Mouse (Mus musculus) G1E (cell line): Measurements from ENCODE around the gene Dpp9. TPM values are rescaled to one million over a fixed set of nuclear protein-coding genes. Genes with fewer than 3 reads are reported as not detected.

Source experiments
- ATAC-seq: 2 replicates; pipeline ENCODE4 v1.8.0; 2016; ENCODE audit warnings: mild to moderate bottlenecking; ENCODE audit not compliant: insufficient number of reproducible peaks, poor library complexity, low FRiP score, severe bottlenecking; ENCODE audit errors: extremely low read depth
- DNase-seq: peaks from one replicate; pipeline ENCODE4 v3.0.0; 2012; ENCODE audit warnings: low spot score
- H3K27me3 ChIP-seq: 2 replicates; pipeline ENCODE4 v1.6.1; 2012; ENCODE audit warnings: mild to moderate bottlenecking, low read length, inconsistent platforms; ENCODE audit not compliant: insufficient read depth
- H3K36me3 ChIP-seq: replicated peaks from 2 replicates; pipeline ENCODE3; 2012; ENCODE audit warnings: mild to moderate bottlenecking, inconsistent platforms
- H3K4me1 ChIP-seq: 2 replicates; pipeline ENCODE4 v1.6.1; 2012; ENCODE audit warnings: low read depth, low read length, inconsistent platforms, mixed read lengths; ENCODE audit not compliant: insufficient read depth
- H3K4me3 ChIP-seq: 2 replicates; pipeline ENCODE4 v1.5.1; 2012; ENCODE audit warnings: low read depth, mild to moderate bottlenecking, inconsistent platforms, low read length, moderate library complexity, mixed read lengths
- H3K9me3 ChIP-seq: replicated peaks from 2 replicates; pipeline ENCODE4 v1.6.1; 2012; ENCODE audit warnings: inconsistent platforms
- CTCF ChIP-seq: IDR thresholded peaks from 2 replicates; pipeline ENCODE4 v1.5.1; 2012; ENCODE audit warnings: low read depth, low read length, inconsistent platforms, mixed read lengths
- GATA1 ChIP-seq: IDR thresholded peaks from 2 replicates; pipeline ENCODE4 v1.6.1; 2012; ENCODE audit warnings: borderline replicate concordance, low read length, inconsistent platforms, mixed read lengths
- GATA2 ChIP-seq: IDR thresholded peaks from 2 replicates; pipeline ENCODE4 v1.6.1; 2012; ENCODE audit warnings: low read depth, low read length, inconsistent platforms, borderline replicate concordance
- POLR2AphosphoS5 ChIP-seq: IDR thresholded peaks from 2 replicates; pipeline ENCODE4 v1.6.1; 2012; ENCODE audit warnings: low read depth, low read length, inconsistent platforms; ENCODE audit not compliant: insufficient replicate concordance
- TAL1 ChIP-seq: conservative IDR thresholded peaks from 2 replicates; pipeline ENCODE4 v1.6.1; 2012; ENCODE audit warnings: low read depth, low read length, inconsistent platforms, mixed read lengths
- polyA plus RNA-seq: library from polyadenylated mRNA; stranded (reverse); fragments of >175 nt; gene quantifications from 2 replicates; pipeline ENCODE4 v1.2.3, GENCODE M21; 2012
- total RNA-seq, 2 experiments: library from RNA; stranded (forward) in 1 of 2; stranded (reverse) in 1 of 2; fragments of 200-1000 nt in 1 of 2; fragments of >200 nt in 1 of 2; fragmentation: Nextera tagmentation in 1 of 2; gene quantifications; 2 replicates each; pipeline ENCODE4 v1.2.3; 2014 to 2017

Gene Dpp9
- total and polyA plus RNA-seq, 3 experiments = 14.4 to 62.4 (median 22.4) TPM

DNA sequence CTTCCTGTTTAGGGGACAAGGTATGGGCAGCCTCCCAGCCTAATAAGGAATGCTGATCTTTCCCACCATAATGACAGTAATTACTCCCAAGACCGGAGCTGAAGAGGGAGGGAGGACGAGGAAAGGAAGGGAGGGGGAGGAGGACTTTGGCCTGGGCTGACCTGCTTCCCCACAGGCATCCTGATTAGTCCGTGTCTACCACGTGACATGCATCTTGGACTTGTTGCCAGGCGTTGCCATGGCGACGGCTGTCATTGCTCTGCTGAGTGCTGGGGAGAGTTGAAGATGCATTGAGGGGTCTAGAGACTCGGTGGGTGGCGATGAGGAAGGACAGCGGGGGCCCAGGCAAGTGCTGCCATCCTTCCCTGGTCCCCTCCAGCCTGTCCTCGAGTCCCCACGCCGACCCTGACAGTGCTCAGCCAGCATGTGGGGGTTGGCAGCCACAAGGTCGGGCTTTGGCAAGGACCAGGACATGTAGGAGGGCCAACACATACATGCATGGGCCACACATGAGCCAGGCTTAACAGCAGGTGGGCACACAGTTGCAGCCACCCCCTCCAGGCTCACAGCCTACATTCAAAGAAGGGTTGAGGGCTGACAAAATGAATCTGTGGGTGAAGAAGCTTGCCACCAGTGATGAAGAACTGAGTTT lies 15.2 kb upstream of the Dpp9 start:
- Histone ChIP-seq H3K27me3 (peaks cover 22% of the 10 kb centered on the region), H3K36me3 (no peaks in the 10 kb centered on the region), H3K9me3 (no peaks in the 10 kb centered on the region), H3K4me1 (peaks cover 5% of the 10 kb centered on the region; the same call in 1 of the 2 replicates), H3K4me3 (no peak overlapping the region)
- ATAC-seq (no peak), DNase-seq (no peak)
- TF ChIP-seq GATA2 (no peak), CTCF (no peak), GATA1 (no peak), TAL1 (no peak), POLR2AphosphoS5 (no peak)

DNA sequence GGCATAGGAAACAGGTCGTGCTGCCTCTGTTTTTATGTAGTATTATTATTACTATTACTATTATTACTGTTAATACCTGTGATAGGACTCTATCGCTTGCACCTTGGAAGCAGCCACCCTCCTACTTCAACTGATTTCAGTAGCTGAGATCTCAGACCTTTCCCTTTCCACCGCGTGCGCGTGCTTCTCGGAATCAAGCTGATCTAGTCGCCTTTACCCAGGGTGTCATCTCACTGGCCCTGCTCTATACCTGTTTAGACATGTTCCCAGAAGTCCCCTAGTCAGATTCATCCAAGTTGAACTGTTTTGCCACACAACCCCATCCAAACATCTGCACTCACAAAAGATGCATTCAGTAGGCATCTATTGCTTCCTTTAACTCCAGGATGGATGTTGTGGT lies 14.7 kb upstream of the Dpp9 start:
- H3K27me3 ChIP-seq = peaks cover 26% of the 10 kb centered on the region
- no peaks in the 10 kb centered on the region for H3K36me3 ChIP-seq
- no peak for DNase-seq
- no peaks in the 10 kb centered on the region for H3K9me3 ChIP-seq
- no peak for TF ChIP-seq GATA2
- TF ChIP-seq POLR2AphosphoS5 = no peak
- TF ChIP-seq CTCF = no peak
- TF ChIP-seq TAL1 = no peak
- TF ChIP-seq GATA1 = no peak
- H3K4me3 ChIP-seq = no peak overlapping the region
- H3K4me1 ChIP-seq = peaks cover 5% of the 10 kb centered on the region; the same call in 1 of the 2 replicates
- no peak for ATAC-seq

DNA sequence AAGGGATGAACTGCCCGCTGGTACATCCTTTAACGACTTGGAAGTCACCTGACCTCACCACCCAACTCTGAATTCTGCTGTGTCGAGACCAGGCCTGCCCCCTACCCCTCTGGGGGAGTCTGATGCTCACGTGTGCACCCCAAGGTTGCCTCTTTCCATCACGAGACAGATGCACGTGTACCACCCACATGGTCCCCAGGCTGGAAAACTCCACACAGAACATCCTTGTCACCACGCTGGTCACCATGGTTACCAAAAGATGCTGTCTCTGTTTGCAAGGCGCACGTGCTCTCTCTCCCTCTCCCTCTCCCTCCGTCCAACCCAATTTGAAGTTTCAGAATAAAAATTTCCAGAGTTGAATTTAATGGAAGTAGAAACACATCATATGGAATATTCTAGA lies 11.2 kb upstream of the Dpp9 start:
- no peaks in the 10 kb centered on the region for H3K36me3 ChIP-seq
- TF ChIP-seq GATA1 (no peak), POLR2AphosphoS5 (no peak), GATA2 (no peak), TAL1 (no peak), CTCF (no peak)
- peaks cover 26% of the 10 kb centered on the region for H3K27me3 ChIP-seq
- ATAC-seq = no peak
- DNase-seq = no peak
- H3K4me1 ChIP-seq = peaks cover 6% of the 10 kb centered on the region
- no peak overlapping the region for H3K4me3 ChIP-seq
- H3K9me3 ChIP-seq = no peaks in the 10 kb centered on the region

DNA sequence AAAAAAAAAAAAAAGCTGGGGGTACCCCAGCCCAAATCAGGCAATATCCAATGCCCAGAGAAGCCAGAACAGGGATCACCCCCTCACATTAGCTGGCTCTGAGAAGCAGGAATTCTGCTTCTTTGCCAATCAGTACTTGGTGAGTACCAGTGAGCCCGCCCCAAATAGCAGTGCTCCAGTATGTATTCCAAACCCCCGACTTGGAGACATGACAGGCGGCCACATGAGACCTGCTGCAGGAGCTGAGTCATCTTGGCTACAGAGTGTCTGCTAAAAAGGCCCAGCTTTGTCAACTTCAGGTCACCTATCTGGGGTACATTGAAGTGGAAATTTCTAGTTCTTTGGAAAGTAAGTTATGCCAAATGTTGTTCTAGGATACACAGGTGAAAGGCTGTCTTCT lies 7.9 kb upstream of the Dpp9 start:
- no peaks in the 10 kb centered on the region for H3K9me3 ChIP-seq
- H3K4me3 ChIP-seq = no peak overlapping the region
- TF ChIP-seq TAL1 = no peak
- TF ChIP-seq GATA1 = no peak
- no peak for TF ChIP-seq CTCF
- no peak for TF ChIP-seq POLR2AphosphoS5
- no peak for TF ChIP-seq GATA2
- DNase-seq (no peak), ATAC-seq (no peak)
- H3K4me1 ChIP-seq = peaks cover 5% of the 10 kb centered on the region
- H3K36me3 ChIP-seq = no peaks in the 10 kb centered on the region
- peaks cover 24% of the 10 kb centered on the region for H3K27me3 ChIP-seq

DNA sequence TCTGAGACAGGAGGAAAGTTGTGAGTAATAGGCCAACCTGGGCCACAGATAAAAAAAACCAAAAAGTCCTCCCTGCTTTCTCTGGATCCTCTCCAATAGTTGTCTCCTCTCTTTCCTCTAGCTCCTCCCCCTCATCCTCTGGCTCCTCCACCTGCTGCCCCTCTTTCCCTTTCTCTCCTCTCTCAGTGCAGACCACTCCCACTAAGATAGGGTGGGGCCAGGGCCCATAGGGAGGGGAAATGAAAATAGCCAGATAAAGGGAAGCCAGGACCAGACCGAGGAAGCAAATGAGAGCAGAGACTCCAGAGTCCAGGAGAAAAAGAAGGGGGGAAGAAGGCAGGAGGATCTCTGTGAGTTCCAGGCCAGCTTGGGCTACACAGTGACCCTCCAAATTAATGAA lies 6.2 kb upstream of the Dpp9 start:
- ATAC-seq (no peak), DNase-seq (no peak)
- Histone ChIP-seq H3K4me3 (no peak overlapping the region), H3K9me3 (no peaks in the 10 kb centered on the region), H3K36me3 (no peaks in the 10 kb centered on the region), H3K27me3 (peaks cover 18% of the 10 kb centered on the region), H3K4me1 (peaks cover 7% of the 10 kb centered on the region)
- TF ChIP-seq CTCF (no peak), GATA1 (no peak), TAL1 (no peak), POLR2AphosphoS5 (no peak), GATA2 (no peak)

DNA sequence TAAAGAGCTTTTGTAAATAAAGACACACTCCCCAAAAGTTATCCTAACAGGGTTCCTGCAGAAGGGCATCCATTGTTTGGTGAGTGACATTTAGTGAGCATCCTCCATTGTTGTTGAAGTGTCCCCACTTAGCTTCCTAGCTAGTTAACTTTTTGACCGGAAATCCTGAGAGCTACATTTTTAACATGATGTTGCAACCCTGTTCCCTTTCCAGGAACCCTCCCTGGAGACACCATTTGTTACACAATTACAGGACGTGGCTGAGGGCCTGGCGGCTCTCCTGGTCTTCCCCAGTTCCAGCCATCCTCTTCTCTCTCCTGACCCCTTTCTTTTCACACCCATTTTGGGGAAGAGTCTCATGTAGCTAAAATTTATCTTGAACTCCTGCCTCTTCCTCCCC lies 1.1 kb upstream of the Dpp9 start:
- Histone ChIP-seq H3K9me3 (no peaks in the 10 kb centered on the region), H3K4me3 (no peak overlapping the region), H3K4me1 (peaks cover 37% of the 10 kb centered on the region), H3K27me3 (peaks cover 4% of the 10 kb centered on the region), H3K36me3 (peaks cover 29% of the 10 kb centered on the region)
- DNase-seq = no peak
- ATAC-seq = no peak
- TF ChIP-seq TAL1 = no peak
- no peak for TF ChIP-seq GATA2
- TF ChIP-seq POLR2AphosphoS5 = no peak

DNA sequence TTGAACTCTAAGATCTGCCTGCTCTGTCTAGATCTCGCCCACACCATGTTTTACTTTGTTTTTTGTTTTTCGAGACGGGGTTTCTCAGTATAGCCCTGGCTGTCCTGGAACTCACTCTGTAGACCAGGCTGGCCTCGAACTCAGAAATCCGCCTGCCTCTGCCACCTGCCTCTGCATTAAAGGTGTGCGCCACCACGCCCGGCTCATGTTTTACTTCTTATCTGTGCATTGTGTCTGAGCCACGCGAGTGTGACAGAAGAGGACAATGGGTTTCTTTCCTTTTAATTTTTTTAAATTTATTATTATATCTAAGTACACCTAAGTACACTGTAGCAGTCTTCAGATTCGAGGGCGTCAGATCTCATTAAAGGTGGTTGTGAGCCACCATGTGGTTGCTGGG lies 546 bp upstream of the Dpp9 start:
- H3K36me3 ChIP-seq = peaks cover 34% of the 10 kb centered on the region
- H3K4me1 ChIP-seq = peaks cover 35% of the 10 kb centered on the region
- DNase-seq (no peak), ATAC-seq (no peak)
- H3K27me3 ChIP-seq = peaks cover 4% of the 10 kb centered on the region
- TF ChIP-seq GATA2 (no peak), TAL1 (no peak), CTCF (no peak), POLR2AphosphoS5 (no peak), GATA1 (no peak)
- H3K4me3 ChIP-seq = peak overlapping the region; percentile 91
- no peaks in the 10 kb centered on the region for H3K9me3 ChIP-seq
